Mouse (Mus musculus) lung, postnatal 4 days (tissue): ENCODE data around the gene Vangl2.

ENCODE experiments used
- DNase-seq, 2 experiments: peaks; one replicate each; pipeline ENCODE4 v3.0.0; 2021

Gene Vangl2

GRCm38 (mm10) chr1:172027010-172027808 is 1.0 kb downstream of the Vangl2 start:
- peak; percentile 92 to 93 for DNase-seq

DNA sequence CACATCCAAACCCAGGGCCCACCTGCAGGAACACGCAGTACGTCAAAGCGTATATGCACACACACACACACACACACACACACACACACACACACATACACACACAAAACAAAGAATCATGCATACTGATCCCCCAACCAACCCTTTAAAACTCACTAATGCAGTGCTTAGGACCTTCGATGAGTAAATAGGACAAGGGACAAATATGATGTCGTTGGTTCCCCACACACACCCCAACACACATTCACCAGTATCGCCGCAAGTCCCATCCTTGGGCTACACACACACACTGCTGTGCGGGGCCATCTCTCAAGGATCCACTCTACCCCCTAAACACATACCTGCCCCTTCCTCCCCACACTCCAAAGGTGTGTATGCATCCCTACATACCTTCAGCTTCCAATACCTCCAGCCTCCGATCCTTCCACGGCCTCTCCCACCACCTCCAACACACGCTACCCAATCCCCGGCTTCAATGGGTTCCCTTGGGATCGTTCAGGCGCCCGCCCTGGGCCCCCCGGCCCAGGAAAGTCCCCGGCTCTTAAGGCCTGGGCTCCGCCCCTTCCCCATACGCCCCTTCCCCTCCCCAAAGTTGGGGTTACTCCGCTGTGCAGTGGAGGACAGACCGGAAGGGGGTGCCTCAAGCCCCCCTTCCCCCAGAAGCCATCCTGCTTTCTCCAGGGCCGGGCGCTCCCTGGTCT is 1.9 kb downstream of the Vangl2 start:
- DNase-seq, result no peak

GRCm38 (mm10) chr1:172025201-172025904 is 2.9 kb downstream of the Vangl2 start:
- no peak for DNase-seq

DNA sequence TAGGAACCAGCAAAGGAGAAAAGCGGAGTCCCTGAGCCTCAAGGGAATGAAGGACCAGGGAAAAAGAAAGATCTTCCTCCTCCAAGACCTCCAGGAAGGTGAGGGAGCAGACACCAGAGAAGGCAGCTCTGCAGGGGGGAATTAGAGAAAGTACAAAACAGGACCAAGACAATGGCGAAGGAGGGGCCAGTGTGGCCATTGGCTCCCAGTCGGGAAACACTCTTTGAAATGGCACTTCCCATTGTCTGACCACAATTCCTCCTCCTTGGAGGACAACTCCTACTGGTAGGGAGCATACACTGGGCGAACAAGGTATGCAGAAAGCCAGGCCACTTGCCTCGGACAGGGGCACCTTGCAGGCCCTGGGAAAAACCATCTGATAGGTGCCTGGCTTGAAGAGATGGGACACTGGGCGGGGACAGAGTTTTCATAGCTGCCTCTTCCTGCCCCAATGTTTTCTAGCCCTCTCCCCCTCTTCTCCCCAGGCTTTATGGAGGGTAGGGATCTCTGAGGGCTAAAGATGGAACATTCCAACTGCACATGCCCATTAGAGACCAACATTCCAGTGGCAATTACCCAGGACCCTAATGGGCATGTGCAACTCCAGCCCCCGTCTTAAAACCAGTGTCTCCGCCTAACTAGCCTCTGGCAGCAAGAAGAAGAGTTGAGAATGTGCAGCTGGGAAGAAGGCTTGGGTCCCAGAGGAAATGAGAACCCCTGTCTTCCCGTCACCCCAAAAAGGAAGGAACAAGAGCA is 3.9 kb downstream of the Vangl2 start:
- DNase-seq, result no peak

- DNase-seq, result no peak
Measured at GRCm38 (mm10) chr1:172019863-172020521, 8.3 kb downstream of the Vangl2 start.

DNA sequence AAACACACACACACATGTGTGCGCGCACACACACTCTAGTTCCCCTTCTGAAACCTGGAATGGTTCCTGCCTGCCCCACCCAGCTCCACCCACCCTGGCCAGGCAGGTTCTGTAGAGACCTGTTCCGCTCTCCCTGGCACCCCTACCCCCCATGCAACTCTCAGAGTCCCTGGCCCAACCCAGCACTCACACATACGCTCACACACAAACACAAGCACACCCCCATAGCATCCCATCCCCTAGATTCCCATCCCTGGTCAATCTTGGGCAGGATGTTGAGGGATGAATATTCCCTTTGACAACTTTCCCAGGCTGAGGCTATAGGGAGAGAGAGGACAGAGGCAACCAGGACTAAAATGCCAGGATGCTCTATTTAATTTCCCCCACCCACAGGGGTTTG is 8.9 kb downstream of the Vangl2 start:
- DNase-seq, result no peak

DNA sequence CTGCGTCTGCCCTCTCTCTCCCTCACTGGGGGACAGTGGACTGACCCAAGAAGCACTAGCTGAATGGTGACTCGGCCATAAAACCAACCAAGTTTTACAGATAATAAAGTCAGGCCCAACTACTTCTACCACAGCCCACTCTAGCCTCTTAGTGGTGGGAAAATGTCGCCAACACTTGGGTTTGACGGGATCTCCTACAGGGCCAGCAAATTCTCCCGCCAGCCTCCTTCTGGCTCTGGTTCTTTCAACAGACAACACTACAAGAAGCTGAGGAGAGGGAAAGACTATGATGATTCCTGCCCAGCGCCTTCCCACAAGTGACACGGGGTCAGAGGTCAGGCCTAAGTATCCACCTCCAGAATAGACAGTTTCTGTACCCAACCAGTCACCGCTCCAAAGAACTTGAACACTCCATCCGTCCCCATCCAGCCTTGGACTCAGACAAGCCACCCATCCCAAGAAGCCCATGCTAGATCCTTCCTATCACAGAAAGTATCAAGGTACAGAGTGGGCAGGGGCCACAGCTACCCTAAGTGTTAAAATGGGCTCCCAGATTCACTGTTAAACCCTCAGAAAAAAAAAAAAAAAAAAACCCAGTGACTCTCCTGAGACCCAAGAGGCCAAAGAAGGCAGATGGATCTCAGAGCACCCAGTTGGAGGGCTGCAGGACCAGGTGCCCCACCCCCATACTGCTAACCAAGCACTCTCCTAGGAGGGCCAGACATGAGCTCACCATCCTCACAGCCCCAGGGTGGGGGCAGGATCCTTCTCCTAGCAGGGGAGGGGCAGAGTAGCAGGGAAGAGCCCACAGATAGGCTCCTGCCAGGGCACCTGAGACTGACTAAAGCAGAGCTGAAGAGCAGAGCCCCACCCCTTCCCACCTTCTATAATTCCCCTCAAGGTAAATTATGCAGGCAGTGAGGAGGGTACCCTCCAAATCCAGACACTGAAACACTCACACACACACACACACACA is 9.6 kb downstream of the Vangl2 start:
- DNase-seq, result no peak

GRCm38 (mm10) chr1:172017517-172018070 is 10.7 kb downstream of the Vangl2 start:
- no peak for DNase-seq

DNA sequence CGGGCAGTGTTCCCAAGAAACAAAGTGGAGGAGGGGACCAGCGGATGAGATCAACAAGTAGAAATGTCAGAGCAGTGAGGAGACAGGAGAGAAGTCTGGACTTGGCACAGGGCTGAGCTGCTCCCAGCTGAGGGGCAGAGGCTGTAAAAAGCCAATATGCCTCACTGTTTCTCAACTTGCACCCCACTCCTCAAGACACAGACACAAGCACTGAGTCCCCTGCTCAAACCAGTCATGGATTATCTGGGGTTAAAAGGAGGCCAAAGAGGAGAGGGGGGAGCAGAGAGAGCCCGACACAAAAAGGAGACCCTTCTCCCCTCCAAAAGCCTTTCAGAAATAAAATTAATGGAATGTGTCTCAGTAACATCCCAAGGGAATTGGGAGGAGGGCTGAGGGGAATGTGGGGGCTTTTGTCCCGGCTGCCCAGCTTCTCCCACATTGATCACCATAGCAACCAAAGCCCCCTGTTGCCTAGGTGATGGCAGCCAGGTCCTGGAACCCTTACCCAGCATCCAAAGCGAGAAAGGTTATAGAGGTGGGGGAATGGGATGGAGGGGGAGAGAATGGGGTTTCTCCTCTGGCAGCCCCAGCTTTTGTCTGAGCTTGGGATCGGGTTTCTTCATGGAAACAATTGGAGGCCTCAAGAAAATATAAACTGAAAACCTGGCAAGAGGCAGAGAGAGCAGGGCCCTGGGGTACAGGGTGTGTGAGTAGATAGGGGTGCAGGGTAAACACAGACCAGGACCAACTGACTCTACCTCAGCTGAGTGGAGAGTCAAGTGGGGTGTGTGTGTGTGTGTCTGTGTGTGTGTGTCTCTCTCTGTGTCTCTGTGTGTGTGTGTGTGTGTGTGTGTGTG is 11.4 kb downstream of the Vangl2 start:
- DNase-seq, result no peak

DNA sequence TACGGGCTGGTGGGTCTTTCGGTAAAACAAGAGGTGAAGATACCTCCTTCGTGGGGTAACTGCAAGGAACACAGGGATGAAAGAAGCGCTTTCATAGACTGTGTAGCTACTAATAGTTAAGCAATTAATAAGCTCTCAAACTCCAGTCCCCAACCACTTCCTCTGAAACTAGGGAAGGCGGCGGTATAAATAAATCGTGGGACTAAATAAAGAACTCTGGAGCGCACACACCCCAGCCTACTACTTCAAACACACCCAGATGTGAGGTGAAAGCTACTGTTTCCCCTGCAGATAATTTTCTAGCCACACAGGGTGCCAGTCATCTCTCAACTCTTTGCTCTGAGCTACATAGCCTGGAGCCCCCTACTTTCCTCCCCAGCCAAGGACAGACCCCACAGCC is 12.2 kb downstream of the Vangl2 start:
- no peak for DNase-seq

DNA sequence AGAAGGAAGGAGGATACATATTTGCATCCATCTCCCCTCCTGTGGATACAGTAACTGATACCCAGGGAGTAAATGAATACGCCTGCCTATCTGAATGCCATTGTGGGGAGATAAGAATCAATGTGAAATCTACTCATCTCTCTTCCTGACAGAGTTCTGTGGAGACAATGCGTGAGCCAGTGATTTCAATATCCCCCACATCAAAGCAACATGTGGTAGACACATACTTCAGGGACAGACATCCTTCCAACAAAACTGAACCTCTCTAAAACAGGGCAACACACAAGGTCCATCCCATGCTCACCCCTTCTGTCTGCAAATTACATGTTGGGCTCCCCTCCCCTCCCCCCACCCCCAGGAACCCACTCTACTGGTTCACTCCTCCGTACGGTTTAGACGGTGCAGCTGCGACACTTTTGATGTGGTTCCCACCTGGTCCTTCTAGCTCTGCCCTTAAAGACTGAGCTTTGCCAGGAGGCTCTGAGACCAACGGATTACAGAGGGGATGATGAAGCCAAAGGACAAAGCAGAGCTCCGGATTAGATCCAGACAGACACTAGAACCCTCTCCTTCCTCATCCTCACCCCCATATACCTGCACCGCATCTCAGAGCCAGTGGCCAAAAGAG is 12.8 kb downstream of the Vangl2 start:
- no peak for DNase-seq

DNA sequence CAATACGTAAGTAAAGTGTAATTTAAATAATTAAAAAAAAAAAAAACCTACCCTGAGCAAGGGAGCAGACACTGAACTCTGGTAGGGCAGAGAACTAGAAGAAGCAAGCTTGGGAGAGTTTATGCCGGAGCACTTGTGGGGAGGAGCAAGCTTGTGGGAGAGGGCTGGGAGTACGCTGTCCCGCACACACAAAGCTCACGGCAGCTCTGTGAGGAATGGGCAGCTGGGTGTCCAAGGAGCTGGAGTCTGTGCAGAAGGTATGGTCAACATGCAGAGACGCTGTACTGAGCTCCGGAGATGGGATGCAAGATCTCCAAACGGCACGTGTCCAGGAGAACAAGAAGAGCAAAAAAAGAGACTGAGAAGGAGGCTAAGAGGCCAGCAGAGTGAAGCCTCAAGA is 13.5 kb downstream of the Vangl2 start:
- no peak for DNase-seq

DNA sequence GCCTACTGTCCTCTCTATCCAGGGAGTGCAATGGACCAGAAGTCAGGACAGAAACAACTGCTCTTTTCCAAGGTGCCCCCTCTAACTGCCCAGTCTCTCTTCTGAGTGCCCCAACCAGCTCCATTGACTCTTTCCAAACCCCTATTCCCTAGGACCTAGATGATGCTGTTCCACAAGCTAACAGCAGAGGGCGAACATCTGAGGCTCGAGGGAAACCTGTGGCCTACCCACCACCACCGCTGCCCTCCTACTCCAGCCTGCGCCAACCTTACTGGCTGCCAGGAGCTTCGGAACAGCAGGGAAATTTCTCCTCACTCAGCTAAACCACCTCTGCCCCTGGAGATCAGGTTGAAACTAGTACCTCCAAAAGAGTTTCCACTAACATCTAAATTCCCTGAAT is 16.2 kb downstream of the Vangl2 start:
- peak; percentile 49 to 79 for DNase-seq

GRCm38 (mm10) chr1:172010042-172010824 is 18.0 kb downstream of the Vangl2 start:
- no peak for DNase-seq

GRCm38 (mm10) chr1:172009406-172009805 is 18.8 kb downstream of the Vangl2 start:
- no peak for DNase-seq

DNA sequence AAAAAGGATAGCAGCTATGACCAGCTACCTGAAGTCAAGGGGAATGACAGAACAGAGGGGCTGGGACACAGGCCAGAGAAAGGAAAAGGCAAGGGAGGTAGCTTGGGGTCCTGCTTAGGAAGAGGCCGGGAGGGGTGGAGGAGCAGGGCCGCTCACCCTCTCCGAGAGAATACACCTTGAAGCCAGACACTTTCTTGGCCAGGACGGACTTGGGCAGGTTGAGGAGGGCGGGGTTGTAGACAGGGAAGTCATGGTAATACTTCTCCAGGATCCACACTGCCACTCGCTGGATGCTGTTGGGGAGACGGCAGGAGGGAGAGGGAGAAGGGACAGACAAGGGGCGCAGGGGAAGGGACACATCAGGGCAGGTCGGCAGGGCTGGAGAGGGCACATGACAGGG is 19.9 kb downstream of the Vangl2 start:
- DNase-seq, result no peak

DNA sequence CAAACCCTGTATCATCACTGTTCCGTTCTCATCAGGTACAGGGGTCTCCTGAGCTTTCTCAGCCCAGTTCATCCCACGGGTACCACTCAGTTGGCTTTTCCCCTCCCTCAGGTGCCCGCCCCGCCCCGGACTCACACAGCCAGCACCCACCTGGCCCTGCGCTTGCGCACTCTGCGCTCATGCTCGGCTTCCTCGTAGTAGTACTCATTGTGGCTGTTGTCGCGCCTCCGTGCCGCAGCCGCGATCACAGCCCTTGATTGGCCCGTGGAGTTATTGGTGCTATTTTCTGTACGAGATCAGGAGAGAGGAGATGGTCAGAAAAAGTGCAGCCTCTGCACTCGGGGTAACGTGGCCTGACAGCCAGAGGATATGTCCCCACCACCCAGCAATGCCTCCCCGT is 20.5 kb downstream of the Vangl2 start:
- DNase-seq, result no peak

- DNase-seq, result no peak
Measured at GRCm38 (mm10) chr1:172001665-172002064, 26.6 kb downstream of the Vangl2 start.

DNA sequence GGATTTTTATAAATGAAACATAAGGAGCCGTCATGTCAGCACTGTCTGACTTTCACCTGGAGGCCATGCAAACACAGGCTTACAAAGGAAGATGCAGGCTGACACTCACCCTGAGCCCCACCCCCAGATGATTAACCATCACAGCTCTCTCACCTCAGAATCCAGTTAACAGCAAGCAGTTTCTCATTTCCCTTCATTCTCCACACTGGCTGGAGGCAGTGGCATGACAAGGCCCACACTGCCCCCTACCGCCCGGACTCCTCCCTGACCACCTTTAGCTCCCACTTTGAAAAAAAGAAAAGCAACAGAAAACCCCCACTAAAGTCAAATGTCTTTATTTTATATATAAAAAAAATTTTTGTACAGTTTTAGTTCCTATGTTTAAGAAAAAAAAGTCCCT is 27.6 kb downstream of the Vangl2 start:
- peak; percentile 54 to 72 for DNase-seq
